Mouse (Mus musculus) layer of hippocampus, adult 8-10 months (tissue): ENCODE results near the gene Sprr2a2. TPM values are rescaled to one million over a fixed set of nuclear protein-coding genes. Genes with fewer than 3 reads are reported as not detected.
"Not testable (repeated sequence)": the region's sequence is repeated elsewhere in the genome, so short reads cannot be mapped to it uniquely, and the experiment has no call there.

Experiments used
- DNase-seq, 2 experiments: peaks; one replicate each; pipeline ENCODE4 v3.0.0; 2022; ENCODE audit warnings: low spot score in 2 of 2
- total RNA-seq, 4 experiments: library from RNA; stranded (reverse); gene quantifications; 2 replicates each; pipeline ENCODE4 v1.2.4; 2022

Sprr2a2 gene
- total RNA-seq, 4 experiments from 2014 or later = not detected

DNA sequence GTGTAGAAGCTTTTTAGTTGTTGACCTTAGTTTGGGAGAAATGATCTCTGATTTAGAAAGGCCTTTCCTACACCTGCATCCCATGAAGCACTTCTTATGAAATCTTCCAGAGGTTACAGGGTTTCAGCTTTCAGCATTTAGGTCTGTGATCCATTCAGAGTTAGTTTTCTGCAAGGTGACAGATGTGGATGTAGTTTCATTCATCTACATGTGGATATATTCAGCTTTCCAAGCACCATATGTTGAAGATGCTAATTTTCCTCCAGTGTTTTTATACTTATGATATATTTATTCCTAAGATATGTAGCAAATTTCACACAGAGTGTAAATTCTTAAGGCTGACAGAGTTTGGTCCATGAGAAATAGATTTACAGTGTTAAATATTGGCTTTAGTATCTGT is 57.8 kb downstream of the Sprr2a2 start:
- DNase-seq = not testable (repeated sequence)

- not testable (repeated sequence) for DNase-seq
Observed at GRCm38 (mm10) chr3:92274018-92274417, 58.3 kb downstream of the Sprr2a2 start.

DNA sequence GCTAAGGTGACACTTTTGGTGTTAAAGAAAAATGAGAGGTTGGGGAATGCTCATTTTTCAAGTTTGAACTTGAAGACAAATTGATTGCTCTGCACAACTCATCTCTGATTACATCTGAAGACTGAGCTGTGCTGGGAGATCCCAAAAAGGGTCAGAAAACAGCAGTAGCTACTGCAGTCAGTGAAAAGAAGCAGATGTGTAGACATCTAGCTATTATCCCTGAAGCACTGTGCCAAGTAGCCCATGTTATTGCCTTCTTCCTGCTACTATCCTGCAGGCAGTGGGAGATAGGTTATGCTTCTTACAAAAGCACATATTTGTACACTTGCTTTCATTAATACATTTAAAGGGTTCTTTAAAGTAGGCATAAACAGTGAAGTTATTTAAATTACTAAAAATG is 63.9 kb downstream of the Sprr2a2 start:
- DNase-seq = not testable (repeated sequence)

DNA sequence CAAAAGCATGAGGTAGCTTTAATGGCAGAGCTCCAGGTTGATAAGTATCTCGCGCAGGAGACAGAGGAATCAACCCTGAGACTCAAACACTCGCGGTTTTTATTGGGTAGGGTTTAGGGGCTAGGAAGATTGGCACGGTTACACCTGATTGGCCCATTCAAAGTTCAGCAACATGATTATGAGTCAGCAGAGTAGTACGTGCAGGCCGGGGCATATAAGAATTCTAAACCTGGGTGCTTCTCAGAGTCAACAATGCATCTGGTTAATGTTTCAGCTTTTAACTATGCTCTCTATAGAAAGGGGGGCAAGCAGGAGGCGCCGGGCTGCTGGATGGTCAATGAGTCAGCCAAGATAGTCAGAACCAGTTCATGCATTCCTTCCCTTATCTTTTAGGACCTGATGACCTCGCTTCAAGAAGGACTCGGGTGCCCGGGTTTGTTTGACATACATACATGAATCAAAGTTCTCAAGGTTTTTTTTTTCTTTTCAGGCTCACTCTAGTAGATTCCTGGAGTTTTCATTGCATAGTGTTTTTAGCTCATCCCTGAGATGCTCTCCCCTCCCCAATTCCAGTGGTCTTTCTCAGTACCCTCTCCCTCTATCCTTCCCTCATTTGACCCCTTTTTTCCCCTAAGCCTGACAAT is 65.4 kb downstream of the Sprr2a2 start:
- DNase-seq = not testable (repeated sequence)

DNA sequence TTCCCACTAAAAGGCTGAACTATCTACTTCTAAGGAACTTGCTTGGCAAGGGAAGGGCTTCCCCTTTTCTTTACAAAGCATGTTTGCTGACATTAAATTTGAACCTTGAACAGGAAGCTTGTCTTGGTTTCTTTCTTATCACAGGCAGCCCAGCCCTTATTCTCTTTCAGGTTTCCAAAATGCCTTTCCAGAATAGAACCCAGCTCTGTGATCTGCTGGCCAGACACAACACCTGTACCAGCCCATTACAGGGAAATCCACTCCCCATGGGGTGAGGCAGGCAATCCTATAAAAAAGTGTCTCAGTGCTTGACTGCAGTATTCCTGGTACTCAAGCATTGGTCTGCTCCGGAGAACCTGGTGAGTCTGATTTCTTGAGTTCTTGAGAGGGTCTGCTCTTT is 69.4 kb downstream of the Sprr2a2 start, which contains the start of gene Sprr2a3:
Gene Sprr2a3, plus strand, starts transcription at position 317 of the 400 bp plus-strand sequence.
- not testable (repeated sequence) for DNase-seq

- not testable (repeated sequence) for DNase-seq
Observed at GRCm38 (mm10) chr3:92288489-92288888, 72.8 kb downstream of the Sprr2a2 start.

Other genes with a start within 250 kb of the Sprr2a2 start
- not detected for gene Pglyrp3, start 201.3 kb upstream of the Sprr2a2 start, total RNA-seq
- gene Lor, start 132.8 kb upstream of the Sprr2a2 start, total RNA-seq = 1 to 10 TPM; 3.6 to 4.8 (median 4.5) TPM
- not detected for gene Prr9, start 92.0 kb upstream of the Sprr2a2 start, total RNA-seq
- gene Lelp1, start 73.2 kb upstream of the Sprr2a2 start, total RNA-seq = not detected
- gene Sprr2a1, start 121 bp upstream of the Sprr2a2 start, total RNA-seq = not detected
- not detected for gene Sprr2a3, start 69.5 kb downstream of the Sprr2a2 start, total RNA-seq
- not detected for gene Sprr2b, start 100.7 kb downstream of the Sprr2a2 start, total RNA-seq
- gene Sprr2d, start 123.2 kb downstream of the Sprr2a2 start, total RNA-seq = not detected
- not detected for gene Sprr2e, start 136.2 kb downstream of the Sprr2a2 start, total RNA-seq
- not detected for gene Sprr2f, start 149.3 kb downstream of the Sprr2a2 start, total RNA-seq
- not detected for gene Sprr2h, start 169.8 kb downstream of the Sprr2a2 start, total RNA-seq
- not detected for gene Sprr2i, start 192.1 kb downstream of the Sprr2a2 start, total RNA-seq
- not detected for gene Sprr2j-ps, start 202.2 kb downstream of the Sprr2a2 start, total RNA-seq
- 1 to 10 TPM; 2.3 to 7.0 (median 3.9) TPM for gene Gm9774, start 213.5 kb downstream of the Sprr2a2 start, total RNA-seq
- gene Sprr2k, start 216.7 kb downstream of the Sprr2a2 start, total RNA-seq = not detected
- not detected for gene Sprr1b, start 222.9 kb downstream of the Sprr2a2 start, total RNA-seq
- not detected for gene Sprr3, start 242.8 kb downstream of the Sprr2a2 start, total RNA-seq